Mouse (Mus musculus) MEL (cell line): ENCODE results near the gene Fancl.

ENCODE experiments used
- HCFC1 ChIP-seq: IDR thresholded peaks from 2 replicates; pipeline ENCODE4 v1.6.1; 2012; ENCODE audit warnings: low read depth, mild to moderate bottlenecking, inconsistent platforms, low read length, improper control_type of control experiment, moderate library complexity
- POLR2AphosphoS5 ChIP-seq: IDR thresholded peaks from 2 replicates; pipeline ENCODE4 v1.6.1; 2012; ENCODE audit warnings: low read depth, borderline replicate concordance, mild to moderate bottlenecking, inconsistent platforms, low read length, moderate library complexity, mixed read lengths

DNA sequence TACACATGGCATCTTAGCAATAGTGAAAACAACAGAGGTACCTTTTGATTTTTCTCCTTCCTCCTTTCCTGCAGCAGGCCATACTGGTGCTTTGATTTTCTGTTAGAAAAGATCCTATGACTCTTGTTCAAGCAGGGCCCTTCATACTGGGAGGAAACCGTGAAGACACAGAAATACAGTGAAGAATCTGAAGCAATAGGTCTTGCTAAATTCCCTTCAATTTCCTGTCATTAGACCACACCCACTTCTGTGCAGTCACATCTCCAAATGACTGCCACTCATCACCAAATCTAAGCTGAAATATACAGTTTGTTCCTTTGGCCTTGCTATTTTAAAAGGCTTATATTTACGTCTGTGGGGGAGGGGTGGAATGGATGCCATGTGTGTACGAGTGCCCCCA is 49.1 kb upstream of the Fancl start:
- TF ChIP-seq POLR2AphosphoS5 (no peak), HCFC1 (no peak)
